Mouse (Mus musculus) testis, postnatal 10 days (tissue): ENCODE measurements around the gene Tmem217.
A peak's percentile ranks its signal among the peaks of the same experiment; 100 is the strongest.
"Not testable (repeated sequence)": the region's sequence is repeated elsewhere in the genome, so short reads cannot be mapped to it uniquely, and the experiment has no call there.

ENCODE experiments used
- DNase-seq: peaks from one replicate; pipeline ENCODE4 v3.0.0; 2021; ENCODE audit warnings: low spot score

Gene Tmem217

DNA sequence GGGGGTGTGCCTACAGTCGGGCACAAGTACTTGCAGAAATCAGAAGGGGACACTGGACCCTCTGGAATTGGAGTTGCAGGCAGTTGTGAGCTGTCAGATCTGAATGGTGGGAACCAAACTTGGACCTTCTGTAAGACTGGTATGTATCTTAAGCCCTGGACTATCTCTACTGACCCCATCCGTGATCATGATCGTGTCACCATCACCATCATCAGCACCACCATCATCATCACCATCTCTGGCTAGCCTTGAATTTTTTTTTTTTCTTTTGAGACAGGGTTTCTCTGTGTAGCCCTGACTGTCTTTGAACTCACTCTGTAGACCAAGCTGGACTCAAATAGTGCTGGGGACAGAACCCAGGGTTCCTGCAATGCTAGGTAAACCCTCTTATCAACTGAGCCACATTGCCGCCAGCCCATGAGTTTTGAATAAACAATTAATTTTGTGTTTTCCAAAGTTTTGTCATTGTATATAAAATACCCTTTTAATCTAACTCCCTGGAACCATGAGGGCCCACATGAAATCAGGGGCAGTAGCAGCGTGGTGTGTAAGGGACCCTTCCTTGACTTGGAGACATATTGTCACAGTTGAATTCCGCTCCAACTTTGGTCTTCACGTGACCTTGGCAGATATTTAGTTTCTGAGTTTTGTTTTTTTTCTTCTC lies 50.0 kb downstream of the Tmem217 start:
- DNase-seq: no peak

DNA sequence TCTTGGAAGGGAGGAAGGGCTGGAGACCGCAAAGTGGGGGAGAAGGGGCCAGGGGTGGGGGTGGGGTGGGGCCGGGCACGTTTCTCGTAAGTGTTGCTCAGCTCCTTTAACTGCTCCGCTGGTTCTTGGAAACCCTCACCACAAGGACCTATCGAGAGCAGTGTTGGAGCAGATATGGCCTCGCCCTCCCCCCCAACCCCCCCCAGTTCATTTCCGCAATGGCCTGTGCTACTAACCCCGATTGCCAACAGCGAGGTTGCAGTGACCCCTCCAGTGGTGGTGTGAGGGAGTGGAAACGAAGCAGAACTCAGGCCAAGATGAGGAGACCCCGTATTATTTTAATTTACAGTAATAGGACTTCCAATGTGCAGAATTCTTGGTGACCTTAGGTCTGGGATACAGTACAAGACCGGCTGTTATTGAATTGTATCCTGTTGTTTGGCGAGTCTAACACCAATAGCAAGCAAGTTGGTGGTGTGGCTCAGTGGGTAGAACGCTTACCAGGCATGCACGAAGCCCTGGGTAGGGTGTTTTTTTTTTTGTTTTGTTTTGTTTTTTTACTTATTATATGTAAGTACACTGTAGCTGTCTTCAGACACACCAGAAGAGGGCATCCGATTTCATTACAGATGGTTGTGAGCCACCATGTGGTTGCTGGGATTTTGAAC lies 51.2 kb downstream of the Tmem217 start:
- DNase-seq: no peak

- no peak for DNase-seq
These were observed 51.9 kb downstream of the Tmem217 start for GRCm38 (mm10) chr17:29500243-29500740.

DNA sequence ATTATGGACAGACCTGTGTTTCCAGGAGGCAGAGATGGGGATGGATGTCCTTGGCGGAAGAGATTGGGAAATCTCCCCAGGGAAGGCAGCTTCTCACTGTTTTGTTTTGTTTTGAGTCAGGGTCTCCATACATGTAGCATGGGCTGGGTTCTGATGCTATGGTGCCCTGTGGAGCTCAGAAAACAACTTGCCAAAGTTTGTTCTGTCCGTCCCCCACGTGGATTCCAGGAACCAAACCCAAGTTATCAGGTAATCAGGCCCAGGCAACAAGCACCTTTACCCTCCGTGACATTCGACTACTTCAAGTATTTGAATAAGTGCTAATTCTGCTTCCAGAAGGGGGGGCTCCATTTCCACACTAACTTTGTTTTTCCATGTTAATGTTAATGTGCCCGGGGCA lies 52.7 kb downstream of the Tmem217 start:
- no peak for DNase-seq

- not testable (repeated sequence) for DNase-seq
These were observed 53.2 kb downstream of the Tmem217 start for GRCm38 (mm10) chr17:29498952-29499351.

GRCm38 (mm10) chr17:29498028-29498427 lies 54.2 kb downstream of the Tmem217 start:
- no peak for DNase-seq

DNA sequence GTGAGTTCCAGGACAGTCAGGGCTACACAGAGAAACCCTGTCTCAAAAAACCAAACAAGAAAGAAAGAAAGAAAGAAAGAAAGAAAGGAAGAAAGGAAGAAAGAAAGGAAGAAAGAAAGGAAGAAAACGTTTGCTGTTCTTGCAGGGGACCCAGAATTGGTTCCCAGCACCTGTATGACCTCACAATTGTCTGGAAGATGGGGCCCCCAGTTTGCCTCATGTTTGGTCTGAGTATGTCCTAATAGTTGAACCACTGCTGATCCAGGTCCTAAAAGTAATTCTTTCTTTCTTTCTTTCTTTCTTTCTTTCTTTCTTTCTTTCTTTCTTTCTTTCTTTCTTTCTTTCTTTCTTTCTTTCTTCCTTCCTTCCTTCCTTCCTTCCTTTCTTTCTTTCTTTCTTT lies 54.7 kb downstream of the Tmem217 start:
- DNase-seq: not testable (repeated sequence)

GRCm38 (mm10) chr17:29497071-29497354 lies 55.2 kb downstream of the Tmem217 start:
- no peak for DNase-seq

DNA sequence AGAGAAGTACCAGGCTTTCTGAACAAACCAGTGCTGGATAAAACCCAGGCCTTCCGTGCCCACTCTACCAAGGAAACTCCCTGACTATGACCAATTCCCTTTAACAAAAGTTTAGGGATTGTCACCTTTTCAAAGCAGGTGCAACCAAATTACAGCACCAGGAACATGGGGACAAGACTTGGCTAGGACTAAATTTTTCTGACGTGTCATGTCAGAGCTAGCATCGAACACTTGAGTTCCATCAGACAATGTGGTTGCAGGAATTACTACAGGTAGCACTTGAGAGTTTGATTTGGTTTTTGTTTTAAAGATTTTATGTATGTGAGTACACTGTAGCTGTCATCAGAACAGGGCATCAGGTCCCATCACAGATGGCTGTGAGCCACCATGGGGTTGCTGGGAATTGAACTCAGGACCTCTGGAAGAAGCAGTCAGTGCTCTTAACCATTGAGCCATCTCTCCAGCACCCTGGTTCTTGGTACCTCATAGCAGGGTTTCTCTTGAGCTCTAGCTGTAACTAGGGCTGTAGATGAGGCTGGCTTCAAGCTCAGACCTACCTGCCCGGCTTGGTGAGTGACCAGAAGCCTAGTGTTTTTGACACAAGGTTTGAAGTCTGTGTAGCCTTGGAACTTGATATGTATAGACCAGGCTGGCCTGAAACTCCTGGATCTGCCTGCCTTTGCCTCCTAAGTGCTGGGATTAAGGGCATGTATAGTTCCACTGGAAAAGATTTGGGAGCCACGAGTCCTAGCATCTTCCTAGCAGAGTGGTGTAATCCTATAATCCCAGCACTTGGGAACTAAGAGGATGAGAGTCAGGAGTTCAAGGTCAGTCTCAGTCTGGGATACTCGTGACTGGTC lies 55.7 kb downstream of the Tmem217 start:
- DNase-seq: no peak

GRCm38 (mm10) chr17:29494732-29495076 lies 57.5 kb downstream of the Tmem217 start:
- peak; percentile 56 for DNase-seq

GRCm38 (mm10) chr17:29494062-29494731 lies 58.0 kb downstream of the Tmem217 start:
- DNase-seq: no peak

- DNase-seq: no peak
These were observed 58.7 kb downstream of the Tmem217 start for GRCm38 (mm10) chr17:29493461-29493980.

DNA sequence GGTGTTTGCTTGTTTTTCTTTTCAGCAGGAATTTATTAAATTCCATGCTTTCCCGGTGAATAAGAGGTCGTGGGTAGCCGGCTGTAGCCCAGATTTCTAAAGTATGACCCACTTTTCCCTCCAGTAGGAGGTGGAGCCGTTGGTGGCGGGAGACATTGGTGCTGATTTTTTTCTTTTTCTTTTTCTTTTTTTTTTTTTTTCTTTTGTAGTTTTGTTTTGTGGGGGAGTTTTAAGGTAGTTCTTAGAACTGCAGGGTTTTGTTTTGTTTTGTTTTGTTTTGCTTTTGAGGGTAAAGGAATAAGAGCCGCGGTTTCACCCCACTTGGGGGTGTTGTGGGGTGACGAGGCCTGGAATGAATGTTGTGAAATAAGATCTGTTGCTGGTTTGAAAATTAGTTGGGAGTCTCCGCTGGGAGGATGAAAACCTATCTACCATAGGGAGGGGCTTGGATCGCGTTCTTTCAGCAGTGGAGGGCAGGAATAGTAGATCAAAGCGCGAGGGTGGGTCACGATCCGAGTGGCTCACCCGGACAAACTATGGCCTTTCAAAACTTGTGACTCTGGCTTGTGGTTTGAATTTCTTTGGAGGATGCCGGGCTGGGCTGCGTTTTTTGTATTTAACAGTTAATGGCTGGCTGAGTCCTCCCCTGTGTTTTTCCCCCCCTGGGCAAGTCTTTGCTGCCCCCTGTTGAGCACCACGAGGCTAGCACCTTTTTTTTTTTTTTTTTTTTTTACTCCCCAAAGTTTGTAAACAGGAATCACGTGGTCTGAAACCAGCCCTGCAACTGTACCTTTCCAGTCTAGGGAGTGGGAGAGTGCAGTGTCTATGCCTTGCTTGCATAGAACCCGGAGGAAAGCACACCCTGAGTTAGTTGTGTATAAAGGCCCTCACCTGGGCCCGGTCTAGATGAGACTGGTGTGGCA lies 59.7 kb downstream of the Tmem217 start:
- peak; percentile 75 for DNase-seq

DNA sequence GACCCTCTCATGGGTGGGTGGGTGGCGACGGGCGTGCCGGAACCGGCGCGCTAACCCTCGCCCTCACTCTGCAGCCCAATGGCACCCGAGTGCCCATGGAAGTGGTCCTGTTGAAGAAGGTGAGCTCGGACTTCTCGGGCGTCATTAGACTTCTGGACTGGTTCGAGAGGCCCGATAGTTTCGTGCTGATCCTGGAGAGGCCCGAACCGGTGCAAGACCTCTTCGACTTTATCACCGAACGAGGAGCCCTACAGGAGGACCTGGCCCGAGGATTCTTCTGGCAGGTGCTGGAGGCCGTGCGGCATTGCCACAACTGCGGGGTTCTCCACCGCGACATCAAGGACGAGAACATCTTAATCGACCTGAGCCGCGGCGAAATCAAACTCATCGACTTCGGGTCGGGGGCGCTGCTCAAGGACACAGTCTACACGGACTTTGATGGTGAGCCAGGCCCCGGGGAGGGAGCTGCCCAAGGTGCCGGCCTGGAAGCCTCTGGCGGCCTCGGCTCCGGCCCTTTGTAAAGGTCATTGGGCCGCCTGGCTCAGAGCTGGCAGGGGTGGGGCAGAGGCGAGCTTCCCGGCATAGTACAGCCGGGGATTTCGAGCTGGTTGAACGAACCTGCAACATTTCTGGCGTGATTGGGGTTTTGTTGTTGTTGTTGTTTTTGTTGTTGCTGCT lies 60.5 kb downstream of the Tmem217 start:
- DNase-seq: peak; percentile 76

DNA sequence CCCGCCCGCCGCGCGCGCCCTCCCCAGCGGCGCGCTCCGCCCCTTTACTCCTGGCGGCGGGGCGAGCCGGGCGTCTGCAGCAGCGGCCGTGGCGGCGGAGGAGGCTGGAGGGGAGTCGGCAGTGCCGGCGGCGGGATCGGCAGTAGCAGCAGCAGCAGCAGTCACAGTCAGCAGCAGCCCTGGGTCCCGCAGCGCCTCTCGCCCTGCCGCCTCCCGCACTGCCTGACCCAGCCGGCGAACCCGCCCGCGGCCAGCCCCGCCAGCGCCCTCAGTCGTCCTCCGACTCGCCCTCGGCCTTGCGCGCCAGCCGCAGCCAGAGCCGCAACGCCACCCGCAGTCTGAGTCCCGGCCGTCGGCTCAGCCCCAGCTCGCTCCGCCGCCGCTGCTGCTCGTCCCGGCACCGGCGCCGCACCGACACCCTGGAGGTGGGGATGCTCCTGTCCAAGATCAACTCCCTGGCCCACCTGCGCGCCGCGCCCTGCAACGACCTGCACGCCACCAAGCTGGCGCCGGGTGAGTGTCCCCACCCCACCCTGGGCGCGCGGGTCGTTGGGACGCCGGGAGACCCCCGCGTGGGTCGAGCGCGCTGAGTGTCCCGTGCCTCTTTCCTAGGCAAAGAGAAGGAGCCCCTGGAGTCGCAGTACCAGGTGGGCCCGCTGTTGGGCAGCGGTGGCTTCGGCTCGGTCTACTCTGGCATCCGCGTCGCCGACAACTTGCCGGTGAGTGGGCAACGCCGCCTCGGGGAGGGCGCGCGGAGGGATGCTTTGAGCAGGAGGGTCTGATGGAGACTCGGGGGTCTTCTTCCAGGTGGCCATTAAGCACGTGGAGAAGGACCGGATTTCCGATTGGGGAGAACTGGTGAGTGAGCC lies 61.2 kb downstream of the Tmem217 start, which contains the start of gene Pim1:
Pim1 (plus strand) TSS at position 41 of the 869 bp plus-strand sequence.
- no peak for DNase-seq

DNA sequence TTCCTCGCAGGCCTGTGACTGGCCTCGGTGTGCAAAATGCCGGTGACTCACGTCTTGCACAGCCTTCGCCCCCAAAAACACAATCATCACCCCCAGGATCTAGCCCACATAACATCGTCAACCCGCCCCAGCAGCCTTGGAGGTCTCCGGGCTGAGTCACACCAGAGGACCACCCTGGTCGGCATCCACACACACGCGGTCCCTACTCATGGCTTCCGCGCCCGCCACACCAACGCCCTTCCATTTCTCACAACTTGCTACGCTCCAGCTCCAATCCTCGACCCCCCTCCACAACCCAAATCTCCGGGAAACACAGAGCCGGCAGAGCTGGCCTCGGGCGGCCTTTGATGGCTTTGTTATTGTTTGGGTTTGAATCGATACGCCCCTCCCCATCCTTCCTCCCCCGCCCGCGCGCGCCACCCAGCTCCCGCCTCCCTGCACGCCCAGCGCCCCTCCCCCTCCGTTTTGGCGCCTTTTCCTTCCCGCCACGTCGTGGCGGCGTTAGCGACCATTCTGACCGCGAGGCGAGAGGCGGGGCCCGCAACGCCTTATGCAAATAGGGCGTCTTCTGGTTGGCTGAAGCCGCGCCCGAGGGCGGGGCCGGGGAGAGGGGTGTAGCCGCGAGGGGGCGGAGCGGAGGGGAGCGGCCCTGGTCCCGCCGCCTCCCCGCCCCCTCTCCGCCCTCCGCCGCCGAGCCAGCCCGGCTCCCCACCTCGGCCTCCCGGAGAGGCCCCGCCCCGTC lies 62.0 kb downstream of the Tmem217 start:
- DNase-seq: peak; percentile 100

- DNase-seq: peak; percentile 59
These were observed 62.9 kb downstream of the Tmem217 start for GRCm38 (mm10) chr17:29488978-29489970.
